Mouse (Mus musculus) spleen, adult 2 months (tissue): ENCODE measurements around the gene Comp. TPM values are rescaled to one million over a fixed set of nuclear protein-coding genes. Genes with fewer than 3 reads are reported as not detected.

ENCODE experiments used
- DNase-seq, 2 experiments: peaks; one replicate each; pipeline versions ENCODE4 v3.0.0 to v3.0.0-alpha.2; 2012 to 2021; ENCODE audit warnings: low spot score in 2 of 2, low read depth in 1 of 2
- H3K27ac ChIP-seq: fragments of 200-500 bp; 2 replicates; pipeline ENCODE4 v1.5.1; 2012; ENCODE audit warnings: low read length, inconsistent platforms; ENCODE audit not compliant: insufficient read depth
- H3K27me3 ChIP-seq: fragments of 200-500 bp; 2 replicates; pipeline ENCODE4 v1.6.1; 2012; ENCODE audit warnings: mild to moderate bottlenecking, moderate library complexity, low read length, inconsistent platforms; ENCODE audit not compliant: control insufficient read depth, insufficient read depth
- H3K36me3 ChIP-seq: fragments of 200-500 bp; 2 replicates; pipeline ENCODE4 v1.6.1; 2012; ENCODE audit warnings: mild to moderate bottlenecking, low read length, inconsistent platforms; ENCODE audit not compliant: control insufficient read depth, insufficient read depth
- H3K4me1 ChIP-seq: fragments of 200-500 bp; 2 replicates; pipeline ENCODE4 v1.6.1; 2011; ENCODE audit warnings: inconsistent platforms; ENCODE audit not compliant: control insufficient read depth, insufficient read depth, insufficient read length
- H3K4me3 ChIP-seq: fragments of 200-500 bp; 2 replicates; pipeline ENCODE4 v1.5.1; 2011; ENCODE audit warnings: mild to moderate bottlenecking, inconsistent platforms; ENCODE audit not compliant: insufficient read depth, insufficient read length; ENCODE audit errors: extremely low read depth
- CTCF ChIP-seq: fragments of 200-500 bp; IDR thresholded peaks from 2 replicates; pipeline ENCODE4 v1.5.1; 2011; ENCODE audit warnings: mild to moderate bottlenecking, inconsistent platforms; ENCODE audit not compliant: insufficient read depth, insufficient read length, insufficient replicate concordance; ENCODE audit errors: extremely low read depth
- POLR2A ChIP-seq: fragments of 200-500 bp; IDR thresholded peaks from 2 replicates; pipeline ENCODE4 v1.6.1; 2011; ENCODE audit warnings: low read depth, low read length, inconsistent platforms
- WGBS: fragments of 180-500 bp; shearing (Covaris S2); methylation state at CpG from one replicate; pipeline ENCODE4 v1.1.7; 2018; 5-methylcytosine and 5-hydroxymethylcytosine counted together
- polyA plus RNA-seq: library from polyadenylated mRNA; depleted of rRNA; stranded (reverse); fragments of >200 nt; gene quantifications from 2 replicates; pipeline ENCODE4 v1.2.3, GENCODE M21; 2012

Gene Comp
- polyA plus RNA-seq, 1 experiment: 0.46 TPM

GRCm38 (mm10) chr8:70395649-70396048, 22.3 kb downstream of the Comp start:
- no peak for DNase-seq
- H3K36me3 ChIP-seq: no peaks in the 10 kb centered on the region

GRCm38 (mm10) chr8:70396184-70396583, 22.8 kb downstream of the Comp start:
- H3K4me1 ChIP-seq: no peaks in the 10 kb centered on the region
- 86% methylated on average over 5 of the region's 5 CpGs for WGBS
- H3K27me3 ChIP-seq: no peaks in the 10 kb centered on the region
- H3K27ac ChIP-seq: no peak overlapping the region
- H3K36me3 ChIP-seq: no peaks in the 10 kb centered on the region
- H3K4me3 ChIP-seq: no peak overlapping the region
- DNase-seq: no peak
- no peak for TF ChIP-seq POLR2A
- TF ChIP-seq CTCF: no peak

More at GRCm38 (mm10) chr8:70395649-70396048, 22.3 kb downstream of the Comp start:
- no peaks in the 10 kb centered on the region for H3K4me1 ChIP-seq
- TF ChIP-seq CTCF (no peak), POLR2A (no peak)
- no peak overlapping the region for H3K27ac ChIP-seq
- WGBS: 84% methylated on average over 5 of the region's 5 CpGs
- no peaks in the 10 kb centered on the region for H3K27me3 ChIP-seq
- no peak overlapping the region for H3K4me3 ChIP-seq

GRCm38 (mm10) chr8:70397611-70398563, 24.5 kb downstream of the Comp start:
- DNase-seq: no peak
- Histone ChIP-seq H3K36me3 (peaks cover 2% of the 10 kb centered on the region; the same call in 1 of the 2 replicates), H3K4me3 (no peak overlapping the region), H3K27me3 (no peaks in the 10 kb centered on the region), H3K27ac (no peak overlapping the region), H3K4me1 (no peaks in the 10 kb centered on the region)
- TF ChIP-seq CTCF (no peak), POLR2A (no peak)
- 90% methylated on average over 16 of the region's 16 CpGs for WGBS

- Histone ChIP-seq H3K4me1 (no peaks in the 10 kb centered on the region), H3K27me3 (no peaks in the 10 kb centered on the region), H3K27ac (no peak overlapping the region), H3K36me3 (peaks cover 2% of the 10 kb centered on the region; the same call in 1 of the 2 replicates), H3K4me3 (no peak overlapping the region)
- TF ChIP-seq CTCF (no peak), POLR2A (no peak)
- WGBS: 92% methylated on average over 3 of the region's 3 CpGs
- DNase-seq: no peak
Observed at GRCm38 (mm10) chr8:70404212-70404611, 30.9 kb downstream of the Comp start.

GRCm38 (mm10) chr8:70405189-70405588, 31.8 kb downstream of the Comp start:
- DNase-seq: no peak
- TF ChIP-seq CTCF (no peak), POLR2A (no peak)
- Histone ChIP-seq H3K27me3 (no peaks in the 10 kb centered on the region), H3K4me1 (no peaks in the 10 kb centered on the region), H3K4me3 (no peak overlapping the region), H3K27ac (no peak overlapping the region), H3K36me3 (peaks cover 2% of the 10 kb centered on the region; the same call in 1 of the 2 replicates)
- whole genome bisulfite sequencing: 90% methylated on average over 7 of the region's 7 CpGs

GRCm38 (mm10) chr8:70406427-70407069, 33.2 kb downstream of the Comp start:
- Histone ChIP-seq H3K4me3 (no peak overlapping the region), H3K27me3 (no peaks in the 10 kb centered on the region), H3K4me1 (no peaks in the 10 kb centered on the region), H3K36me3 (peaks cover 2% of the 10 kb centered on the region; the same call in 1 of the 2 replicates), H3K27ac (no peak overlapping the region)
- WGBS: 83% methylated on average over 11 of the region's 11 CpGs
- DNase-seq: no peak
- no peak for TF ChIP-seq POLR2A
- no peak for TF ChIP-seq CTCF

- Histone ChIP-seq H3K27ac (no peak overlapping the region), H3K4me3 (no peak overlapping the region), H3K4me1 (no peaks in the 10 kb centered on the region), H3K36me3 (no peaks in the 10 kb centered on the region), H3K27me3 (no peaks in the 10 kb centered on the region)
- DNase-seq: no peak
- TF ChIP-seq CTCF (no peak), POLR2A (no peak)
- 79% methylated on average over 6 of the region's 6 CpGs for WGBS
Observed at GRCm38 (mm10) chr8:70408301-70408700, 34.9 kb downstream of the Comp start.
